Mouse (Mus musculus): ENCODE measurements around the gene Serpinb6c. TPM values are rescaled to one million over a fixed set of nuclear protein-coding genes. Genes with fewer than 3 reads are reported as not detected.
"Not testable (repeated sequence)": the region's sequence is repeated elsewhere in the genome, so short reads cannot be mapped to it uniquely, and the experiment has no call there.

Serpinb6c gene
- polyA plus RNA-seq (2016; fragmentation: Nextera tagmentation; extraction: Ambion mirVana), result not detected in 2 replicates

DNA sequence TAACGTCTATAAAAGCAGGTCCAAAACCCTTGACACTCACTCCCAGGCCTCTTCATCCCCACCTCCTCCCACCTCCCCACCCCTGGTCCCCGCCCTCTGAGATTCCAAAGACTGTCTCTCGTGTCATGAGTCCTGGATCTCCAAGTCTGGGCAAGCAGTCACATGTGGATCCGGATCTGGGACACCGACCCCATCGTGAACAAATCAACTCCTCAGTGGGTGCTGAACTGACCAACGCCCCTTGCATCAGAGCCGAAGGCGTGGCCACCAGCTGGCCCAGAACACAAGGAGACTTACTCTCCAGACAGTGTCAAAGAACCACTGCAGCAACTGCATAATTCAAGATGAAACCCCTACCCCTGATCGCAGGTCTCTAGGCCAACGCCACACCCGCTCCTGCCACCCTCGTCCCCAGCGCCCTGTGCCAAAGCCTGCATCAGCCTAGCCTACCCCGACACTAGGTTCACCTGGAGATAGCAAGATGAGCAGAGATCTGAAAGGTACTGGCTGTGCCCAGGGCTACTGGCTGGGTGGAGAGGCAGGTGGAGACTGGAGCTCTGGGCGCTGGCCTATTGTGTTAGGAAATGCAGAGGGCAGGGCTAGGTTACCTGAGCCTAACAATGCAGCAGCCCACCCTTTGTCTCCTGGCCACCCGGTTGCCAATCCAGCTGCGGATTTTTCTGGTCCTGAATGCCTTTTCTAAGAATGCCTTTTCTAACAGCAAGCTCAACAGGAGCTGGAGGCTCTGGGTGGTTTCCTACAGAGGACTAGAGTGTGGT is at the start of gene Serpinb6c:
TSS of gene Serpinb6c (minus strand) at position 533 of the 779 bp plus-strand sequence.
- Histone ChIP-seq H3K4me3 (no peak within 1 kb of the TSS), H3K4me1 (no peaks in the 10 kb centered on the region), H3K9me3 (no peaks in the 10 kb centered on the region), H3K27me3 (ENCODE audit: poor library complexity, severe bottlenecking) (no peaks in the 10 kb centered on the region), H3K27ac (no peak within 1 kb of the TSS), H3K36me3 (replicated peaks) (no peaks in the 10 kb centered on the region)
- 76% methylated on average over 18 of the region's 18 CpGs for WGBS
- no peak for DNase-seq (ENCODE audit: extremely low spot score, low spot score)

DNA sequence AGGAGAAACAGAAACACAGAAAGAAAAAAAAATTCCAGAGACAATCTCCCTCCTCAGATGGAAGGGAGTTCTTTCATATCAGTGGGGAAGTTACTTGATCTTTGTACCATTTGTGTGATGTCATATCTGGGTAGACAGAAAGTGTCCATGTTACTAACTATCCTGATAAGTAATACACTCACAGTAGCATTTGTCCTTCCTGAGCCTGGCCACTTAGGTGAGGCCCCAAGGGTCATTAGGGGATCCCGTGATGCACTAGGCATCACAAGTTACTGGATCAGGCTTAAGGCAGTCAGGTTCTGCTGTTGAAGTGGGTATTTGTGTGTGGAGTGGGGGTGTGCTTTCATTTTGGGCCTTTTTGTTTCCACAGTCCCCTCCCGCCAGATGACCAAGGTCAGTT is 47.4 kb upstream of the Serpinb6c start:
- no peak overlapping the region for H3K27ac ChIP-seq
- no peak for DNase-seq (ENCODE audit: extremely low spot score, low spot score)
- no peaks in the 10 kb centered on the region for H3K27me3 ChIP-seq (ENCODE audit: poor library complexity, severe bottlenecking)
- 80% methylated on average over 2 of the region's 2 CpGs for WGBS
- no peaks in the 10 kb centered on the region for H3K36me3 ChIP-seq (replicated peaks)
- no peak overlapping the region for H3K4me3 ChIP-seq
- H3K9me3 ChIP-seq, result no peaks in the 10 kb centered on the region
- no peaks in the 10 kb centered on the region for H3K4me1 ChIP-seq

DNA sequence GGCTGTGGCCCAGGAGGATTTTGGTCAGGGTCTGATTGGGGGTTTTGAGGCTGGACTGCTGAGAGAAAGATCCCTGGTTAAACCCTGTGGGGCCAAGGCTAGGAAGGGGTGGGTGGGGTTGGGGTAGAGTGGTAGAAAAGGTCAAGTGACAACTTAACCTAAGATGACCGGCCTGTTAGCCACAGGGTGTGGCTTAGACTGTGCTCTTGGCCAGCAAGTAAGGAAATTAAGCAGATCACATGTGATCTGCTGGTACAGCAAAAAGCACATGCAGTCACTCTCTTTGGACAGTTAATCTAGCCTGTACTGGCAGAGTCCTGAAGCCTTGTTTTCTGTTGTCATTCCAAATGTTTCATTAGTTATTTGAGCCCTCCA is 46.6 kb upstream of the Serpinb6c start:
- Histone ChIP-seq H3K27me3 (ENCODE audit: poor library complexity, severe bottlenecking) (no peaks in the 10 kb centered on the region), H3K4me3 (no peak overlapping the region), H3K4me1 (no peaks in the 10 kb centered on the region), H3K36me3 (replicated peaks) (no peaks in the 10 kb centered on the region), H3K9me3 (no peaks in the 10 kb centered on the region), H3K27ac (no peak overlapping the region)
- 77% methylated on average over 1 of the region's 1 CpGs for WGBS
- no peak for DNase-seq (ENCODE audit: extremely low spot score, low spot score)

DNA sequence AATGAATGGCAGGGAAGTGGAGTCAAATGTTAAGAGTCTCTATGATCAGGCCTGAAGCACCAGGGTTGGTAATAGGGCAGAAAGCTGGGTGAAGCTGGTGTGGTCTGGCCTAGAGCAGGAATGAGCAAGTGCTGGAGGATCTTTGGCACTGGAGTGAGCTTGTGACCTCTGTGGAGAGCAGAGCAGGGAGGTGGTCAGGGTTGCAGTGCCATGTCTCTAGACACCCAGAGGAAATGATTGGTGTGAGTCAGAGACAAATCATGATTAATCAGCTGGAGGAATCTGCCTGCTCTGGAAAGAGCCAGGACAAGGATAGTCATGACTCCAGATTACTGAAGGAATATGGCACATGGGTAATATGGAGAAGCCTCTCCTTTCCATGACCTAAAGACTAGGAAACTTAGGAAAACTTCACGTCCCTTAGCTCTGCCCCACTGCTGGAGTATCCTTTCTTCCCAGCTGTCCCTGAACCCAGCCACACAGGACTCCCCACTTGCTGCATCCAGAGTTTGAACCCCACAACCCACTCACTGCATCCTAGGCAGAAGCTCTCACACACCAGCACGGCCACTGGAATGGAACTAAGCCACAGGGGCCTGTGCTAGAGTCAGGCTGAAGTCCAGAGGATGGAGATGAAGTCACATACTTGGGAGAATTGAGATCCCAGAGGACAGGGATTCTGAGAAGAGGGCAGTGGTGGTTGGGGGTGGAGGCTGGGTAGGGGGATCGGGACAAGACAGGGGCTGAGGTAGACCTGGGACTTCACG is 46.0 kb upstream of the Serpinb6c start:
- H3K27ac ChIP-seq, result no peak overlapping the region
- no peak overlapping the region for H3K4me3 ChIP-seq
- 91% methylated on average over 4 of the region's 4 CpGs for WGBS
- H3K9me3 ChIP-seq, result no peaks in the 10 kb centered on the region
- H3K27me3 ChIP-seq (ENCODE audit: poor library complexity, severe bottlenecking), result no peaks in the 10 kb centered on the region
- H3K4me1 ChIP-seq, result no peaks in the 10 kb centered on the region
- no peak for DNase-seq (ENCODE audit: extremely low spot score, low spot score)
- H3K36me3 ChIP-seq (replicated peaks), result no peaks in the 10 kb centered on the region

DNA sequence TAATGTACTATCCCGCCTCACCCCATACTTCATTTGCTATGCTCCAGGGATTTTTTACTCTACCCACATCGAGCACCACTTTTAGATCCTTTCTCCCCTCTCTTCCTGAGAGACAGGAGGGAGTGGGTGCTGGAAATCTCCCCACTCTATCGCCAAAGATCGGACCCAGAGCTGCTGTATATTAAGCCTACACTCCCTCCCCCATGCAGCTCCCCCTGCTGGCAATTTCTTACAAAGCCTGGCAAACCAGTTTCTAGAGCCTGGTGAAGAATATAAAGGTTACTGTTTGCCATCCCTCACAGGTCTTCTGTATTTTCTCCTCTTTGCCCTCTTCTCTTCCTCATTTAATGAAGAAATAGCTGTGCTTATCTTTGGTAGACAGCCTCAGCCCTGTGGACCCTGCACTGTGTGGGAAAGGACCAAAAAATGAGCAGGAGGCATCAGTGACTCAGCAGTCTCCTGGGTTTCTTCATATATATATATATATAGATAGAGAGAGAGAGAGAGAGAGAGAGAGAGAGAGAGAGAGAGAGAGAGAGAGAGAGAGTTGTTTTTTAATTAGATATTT is 36.8 kb upstream of the Serpinb6c start:
- WGBS, result 48% methylated on average over 4 of the region's 4 CpGs
- no peak overlapping the region for H3K27ac ChIP-seq

DNA sequence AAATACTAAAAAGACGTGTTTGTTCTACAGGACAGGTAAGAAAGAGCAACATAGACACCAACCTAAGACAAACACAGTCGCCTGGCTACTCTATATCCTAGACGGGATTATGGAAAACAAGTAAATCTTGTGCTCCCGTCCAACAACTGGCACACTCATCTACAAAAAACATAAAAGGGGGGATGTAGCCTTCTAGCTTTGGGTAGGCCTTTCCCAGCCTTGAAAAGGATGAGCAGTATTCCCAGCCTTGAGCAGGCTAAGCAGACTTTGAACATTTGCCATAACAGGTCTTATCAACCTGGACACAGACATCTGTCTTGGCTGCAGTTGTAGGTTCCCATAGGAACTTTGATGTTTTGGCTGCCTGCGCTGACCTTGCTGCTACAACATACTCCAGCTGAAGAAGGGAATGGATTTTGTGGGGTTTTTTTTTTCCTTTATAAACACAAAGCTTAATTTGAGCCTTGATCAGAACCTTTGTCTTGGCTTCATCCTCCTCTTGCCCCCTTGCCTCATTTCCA is 35.8 kb upstream of the Serpinb6c start:
- 88% methylated on average over 5 of the region's 5 CpGs for whole genome bisulfite sequencing

More for the DNA sequence above, 36.8 kb upstream of the Serpinb6c start:
- H3K4me1 ChIP-seq, result no peaks in the 10 kb centered on the region
- H3K9me3 ChIP-seq, result no peaks in the 10 kb centered on the region
- no peak overlapping the region for H3K4me3 ChIP-seq
- H3K36me3 ChIP-seq (replicated peaks), result no peaks in the 10 kb centered on the region
- H3K27me3 ChIP-seq (ENCODE audit: poor library complexity, severe bottlenecking), result no peaks in the 10 kb centered on the region; the same call in 1 of the 2 replicates
- DNase-seq (ENCODE audit: extremely low spot score, low spot score), result no peak

DNA sequence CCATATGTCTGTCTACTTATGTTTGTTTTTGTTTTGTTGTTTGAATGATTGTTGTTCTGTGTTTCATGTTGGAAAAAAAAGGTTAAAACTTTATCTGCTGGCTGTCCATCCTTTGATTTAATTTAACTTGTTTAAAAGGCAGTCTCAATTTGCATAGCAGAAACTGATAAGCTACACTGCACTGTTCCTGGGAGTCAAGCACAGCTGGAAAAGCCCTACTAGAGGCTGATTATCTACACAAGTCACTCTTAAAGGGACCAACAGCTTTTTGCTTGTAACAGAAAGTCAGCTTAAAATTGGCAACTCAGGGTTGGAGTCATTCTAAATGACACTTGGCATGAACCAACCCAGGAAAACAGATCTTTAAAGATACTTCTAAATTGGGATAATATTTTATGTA is 32.1 kb upstream of the Serpinb6c start:
- H3K9me3 ChIP-seq; H3K4me3 ChIP-seq; DNase-seq (ENCODE audit: extremely low spot score, low spot score); H3K27ac ChIP-seq; H3K36me3 ChIP-seq (replicated peaks): not testable (repeated sequence)
- Histone ChIP-seq H3K27me3 (ENCODE audit: poor library complexity, severe bottlenecking) (peaks cover 13% of the 10 kb centered on the region; the same call in 1 of the 2 replicates), H3K4me1 (peaks cover 14% of the 10 kb centered on the region)

More for the DNA sequence above, 35.8 kb upstream of the Serpinb6c start:
- H3K36me3 ChIP-seq (replicated peaks), result no peaks in the 10 kb centered on the region
- peaks cover 5% of the 10 kb centered on the region; the same call in 1 of the 2 replicates for H3K27me3 ChIP-seq (ENCODE audit: poor library complexity, severe bottlenecking)
- no peaks in the 10 kb centered on the region for H3K4me1 ChIP-seq
- no peak for DNase-seq (ENCODE audit: extremely low spot score, low spot score)
- no peak overlapping the region for H3K27ac ChIP-seq
- no peaks in the 10 kb centered on the region for H3K9me3 ChIP-seq
- H3K4me3 ChIP-seq, result no peak overlapping the region

DNA sequence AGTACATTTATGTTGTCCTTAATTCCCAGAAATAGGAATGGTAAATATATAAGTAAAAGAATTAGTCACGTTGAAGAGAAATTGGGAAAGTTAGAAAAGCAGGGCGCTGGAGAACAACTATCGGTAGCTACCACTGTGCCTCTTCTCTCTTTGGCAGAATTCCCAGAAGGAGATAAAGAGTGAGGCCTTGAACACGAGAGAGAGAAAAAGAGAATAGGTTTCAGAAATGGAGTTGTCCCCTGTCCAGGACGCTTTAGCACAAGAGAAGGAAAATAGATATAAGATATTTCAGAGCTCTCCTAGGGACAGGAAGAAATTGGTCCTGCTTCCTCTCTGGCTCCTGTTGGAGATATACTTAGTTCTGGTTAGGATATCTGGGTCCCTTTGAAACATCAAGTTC is 31.6 kb upstream of the Serpinb6c start:
- Histone ChIP-seq H3K4me1 (peaks cover 14% of the 10 kb centered on the region), H3K9me3 (no peaks in the 10 kb centered on the region), H3K27me3 (ENCODE audit: poor library complexity, severe bottlenecking) (peaks cover 13% of the 10 kb centered on the region; the same call in 1 of the 2 replicates), H3K27ac (no peak overlapping the region), H3K4me3 (no peak overlapping the region), H3K36me3 (replicated peaks) (no peaks in the 10 kb centered on the region)
- 89% methylated on average over 5 of the region's 5 CpGs for WGBS
- DNase-seq (ENCODE audit: extremely low spot score, low spot score), result no peak

DNA sequence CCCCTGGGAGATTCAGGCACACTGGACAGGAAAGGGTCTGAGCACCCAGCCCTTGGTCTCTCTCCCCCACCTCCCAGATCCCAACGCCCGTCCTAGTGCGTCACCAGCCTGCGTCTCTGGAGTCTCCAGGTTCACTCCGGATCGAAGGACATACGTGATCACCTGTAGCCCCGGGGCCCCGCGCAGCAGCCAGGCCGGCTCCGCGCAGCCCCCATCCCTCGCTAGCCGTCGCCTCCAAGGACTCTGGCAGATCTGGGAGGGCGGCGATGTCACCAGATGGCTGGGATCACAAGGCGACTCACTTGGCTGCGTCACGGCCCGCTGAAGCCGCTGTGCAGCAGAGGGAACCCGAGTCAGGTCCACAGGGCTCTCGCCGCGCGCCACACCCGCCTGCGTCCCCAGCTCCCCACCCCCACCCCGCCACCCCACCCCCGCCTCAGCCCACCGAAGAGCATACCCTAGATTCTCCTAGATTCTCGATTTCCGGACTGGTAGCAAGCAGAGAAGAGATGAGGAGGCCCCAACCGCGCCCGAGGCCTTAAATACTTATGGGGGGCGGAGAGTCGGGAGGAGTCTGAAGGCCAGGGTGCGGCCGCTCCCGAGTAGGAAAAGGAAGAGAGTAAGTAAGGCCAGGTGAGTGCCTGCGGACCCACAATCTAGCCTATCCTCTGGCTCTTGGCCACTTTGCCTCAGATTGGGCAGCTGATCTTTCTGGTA is 30.1 kb upstream of the Serpinb6c start:
- Histone ChIP-seq H3K27ac (peak overlapping the region; percentile 86), H3K9me3 (no peaks in the 10 kb centered on the region), H3K4me1 (peaks cover 14% of the 10 kb centered on the region), H3K4me3 (peak overlapping the region; percentile 72), H3K27me3 (ENCODE audit: poor library complexity, severe bottlenecking) (peaks cover 13% of the 10 kb centered on the region; the same call in 1 of the 2 replicates), H3K36me3 (replicated peaks) (no peaks in the 10 kb centered on the region)
- whole genome bisulfite sequencing, result under 1% methylated on average over 44 of the region's 44 CpGs
- peak; percentile 58 for DNase-seq (ENCODE audit: extremely low spot score, low spot score)

DNA sequence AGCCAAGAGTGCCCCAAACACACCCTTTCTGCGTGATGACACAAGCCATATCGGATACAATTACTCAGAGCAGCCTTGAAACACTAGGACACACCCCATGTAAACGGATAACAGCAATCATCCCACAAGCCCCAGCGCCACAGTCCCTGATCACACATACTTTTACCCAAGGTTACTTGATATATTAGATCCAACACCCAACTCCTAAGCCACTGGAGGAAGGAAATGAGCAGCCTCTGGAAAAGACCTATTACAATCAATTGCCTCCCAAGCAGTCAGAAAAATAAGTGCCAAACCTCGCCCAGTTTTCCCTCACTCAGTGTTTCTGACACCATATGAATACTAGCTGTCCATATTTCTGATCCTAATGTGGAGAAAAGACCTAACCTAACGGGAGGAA is 29.2 kb upstream of the Serpinb6c start:
- Histone ChIP-seq H3K4me3 (peak overlapping the region; percentile 72; the same call in 1 of the 2 replicates), H3K4me1 (peaks cover 14% of the 10 kb centered on the region), H3K27ac (no peak overlapping the region), H3K36me3 (replicated peaks) (no peaks in the 10 kb centered on the region), H3K9me3 (no peaks in the 10 kb centered on the region), H3K27me3 (ENCODE audit: poor library complexity, severe bottlenecking) (peaks cover 13% of the 10 kb centered on the region; the same call in 1 of the 2 replicates)
- DNase-seq (ENCODE audit: extremely low spot score, low spot score), result no peak
- 83% methylated on average over 6 of the region's 6 CpGs for WGBS

DNA sequence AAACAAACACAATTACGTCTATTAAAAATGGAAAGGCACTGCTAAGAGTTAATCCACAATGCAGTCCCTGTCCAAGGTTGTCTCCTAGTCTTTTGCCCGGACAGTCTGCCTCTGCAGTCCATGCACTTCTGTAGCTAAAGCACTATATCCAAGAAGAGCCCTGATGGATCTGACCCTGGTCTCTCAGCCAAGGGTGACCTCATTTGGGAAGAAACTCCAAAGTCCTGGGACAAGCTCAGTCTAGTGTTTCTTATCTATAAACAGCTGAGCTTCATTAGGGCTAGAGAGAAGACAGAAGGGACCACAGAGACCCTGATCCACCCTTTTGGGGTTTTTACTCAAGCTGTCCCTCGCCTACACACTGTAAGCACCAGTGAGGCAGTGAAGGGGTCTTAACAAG is 25.4 kb upstream of the Serpinb6c start:
- DNase-seq (ENCODE audit: extremely low spot score, low spot score), result no peak
- Histone ChIP-seq H3K36me3 (replicated peaks) (no peaks in the 10 kb centered on the region), H3K27ac (no peak overlapping the region), H3K9me3 (no peaks in the 10 kb centered on the region), H3K4me1 (peaks cover 10% of the 10 kb centered on the region), H3K27me3 (ENCODE audit: poor library complexity, severe bottlenecking) (0 out of 2 replicates have a peak, but pooled peaks cover 5% of the 10 kb centered on the region), H3K4me3 (no peak overlapping the region)
- WGBS, result 80% methylated on average over 3 of the region's 3 CpGs

DNA sequence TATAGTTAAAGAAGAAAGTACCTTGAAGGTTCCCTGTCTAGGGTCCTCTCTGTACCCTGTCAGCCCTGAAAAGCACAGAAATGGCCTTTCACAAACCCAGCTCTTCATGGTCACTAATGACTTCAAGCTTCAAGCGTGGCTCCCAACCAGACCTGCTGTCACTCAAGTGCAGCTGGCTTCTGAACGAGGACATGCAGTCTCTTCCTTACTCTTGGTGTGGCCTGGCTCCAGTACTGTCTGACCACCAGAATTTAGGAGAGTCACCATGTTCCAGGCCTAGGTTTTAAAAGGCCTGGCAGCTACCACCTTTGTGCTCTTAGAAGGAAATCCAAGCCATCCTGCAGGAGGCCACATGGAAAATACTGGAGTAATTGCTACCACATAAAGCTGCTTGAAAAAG is 24.8 kb upstream of the Serpinb6c start:
- no peak for DNase-seq (ENCODE audit: extremely low spot score, low spot score)
- H3K9me3 ChIP-seq, result no peaks in the 10 kb centered on the region
- 80% methylated on average over 2 of the region's 2 CpGs for WGBS
- H3K36me3 ChIP-seq (replicated peaks), result no peaks in the 10 kb centered on the region
- peaks cover 4% of the 10 kb centered on the region for H3K4me1 ChIP-seq
- H3K27ac ChIP-seq, result no peak overlapping the region
- H3K27me3 ChIP-seq (ENCODE audit: poor library complexity, severe bottlenecking), result 0 out of 2 replicates have a peak, but pooled peaks cover 5% of the 10 kb centered on the region
- H3K4me3 ChIP-seq, result no peak overlapping the region
